Mouse (Mus musculus) embryonic fibroblast, embryonic 13.5 days (primary cell): ENCODE measurements around the gene Jak1.

Experiments
- CTCF ChIP-seq: IDR thresholded peaks from 2 replicates; pipeline ENCODE4 v1.5.1; 2011; ENCODE audit warnings: mild to moderate bottlenecking, control low read depth, low read length, moderate library complexity, borderline replicate concordance; ENCODE audit not compliant: insufficient read depth
- POLR2A ChIP-seq: IDR thresholded peaks from 2 replicates; pipeline ENCODE4 v1.6.1; 2011; ENCODE audit warnings: low read depth, mild to moderate bottlenecking, control low read depth, low read length, moderate library complexity

- no peak for TF ChIP-seq CTCF
- no peak for TF ChIP-seq POLR2A
These were observed 39.1 kb downstream of the Jak1 start for GRCm38 (mm10) chr4:101225984-101226383.
